Mouse (Mus musculus) cerebellum, adult 2 months (tissue): Measurements from ENCODE around the gene Stk26.

ENCODE experiments used
- CTCF ChIP-seq: fragments of 200-500 bp; IDR thresholded peaks from 2 replicates; pipeline ENCODE4 v1.5.1; 2011; ENCODE audit warnings: low read depth, mild to moderate bottlenecking, control low read depth, low read length, moderate library complexity, borderline replicate concordance; ENCODE audit not compliant: insufficient read depth
- POLR2A ChIP-seq: fragments of 200-500 bp; IDR thresholded peaks from 2 replicates; pipeline ENCODE4 v1.6.1; 2011; ENCODE audit warnings: low read length, control low read depth, borderline replicate concordance; ENCODE audit not compliant: insufficient read depth

- TF ChIP-seq POLR2A (no peak), CTCF (no peak)
Measured at GRCm38 (mm10) chrX:50930309-50930708, 89.5 kb downstream of the Stk26 start.
